Mouse (Mus musculus) kidney, embryonic 15.5 days (tissue): ENCODE data around the gene Lrpap1. TPM values are rescaled to one million over a fixed set of nuclear protein-coding genes. Genes with fewer than 3 reads are reported as not detected.

Experiments
- ATAC-seq: fragments of 200-750 bp; cut with Nextera tagmentation; replicated peaks from 2 replicates; pipeline ENCODE4 v1.8.0; 2017; ENCODE audit warnings: moderate TSS enrichment; ENCODE audit not compliant: low FRiP score
- H3K27ac ChIP-seq: fragments of 300-500 bp; sonication (generic); 2 replicates; pipeline ENCODE4 v1.5.1; 2015; ENCODE audit warnings: mild to moderate bottlenecking, inconsistent platforms
- H3K27me3 ChIP-seq: fragments of 300-500 bp; sonication (generic); 2 replicates; pipeline ENCODE4 v1.6.1; 2015; ENCODE audit warnings: inconsistent platforms
- H3K36me3 ChIP-seq: fragments of 300-500 bp; sonication (generic); 2 replicates; pipeline ENCODE4 v1.6.1; 2015; ENCODE audit warnings: inconsistent platforms
- H3K4me1 ChIP-seq: fragments of 300-500 bp; sonication (generic); 2 replicates; pipeline ENCODE4 v1.6.1; 2015; ENCODE audit warnings: inconsistent platforms
- H3K4me2 ChIP-seq: fragments of 300-500 bp; sonication (generic); 2 replicates; pipeline ENCODE4 v1.6.1; 2015; ENCODE audit warnings: moderate library complexity, mild to moderate bottlenecking, inconsistent platforms
- H3K4me3 ChIP-seq: fragments of 300-500 bp; sonication (generic); replicated peaks from 2 replicates; pipeline ENCODE4 v1.5.1; 2015; ENCODE audit warnings: mild to moderate bottlenecking, inconsistent platforms
- H3K9ac ChIP-seq: fragments of 300-500 bp; sonication (generic); 2 replicates; pipeline ENCODE4 v1.6.1; 2015; ENCODE audit warnings: mild to moderate bottlenecking, inconsistent platforms
- H3K9me3 ChIP-seq: fragments of 300-500 bp; sonication (generic); replicated peaks from 2 replicates; pipeline ENCODE4 v1.6.1; 2016; ENCODE audit warnings: inconsistent platforms
- WGBS: fragments of 180-500 bp; shearing (Covaris S2); methylation state at CpG from one replicate; pipeline ENCODE4 v1.1.7; 2015; ENCODE audit warnings: mixed read lengths; 5-methylcytosine and 5-hydroxymethylcytosine counted together
- polyA plus RNA-seq: library from polyadenylated mRNA; unstranded; fragments of >200 nt; fragmentation: Nextera tagmentation; extraction: Ambion mirVana; gene quantifications from 2 replicates; pipeline ENCODE4 v1.2.1, GENCODE M21; 2015

Gene Lrpap1
- polyA plus RNA-seq, 1 experiment from 2014 or later = 196 TPM

GRCm38 (mm10) chr5:35043110-35043451 lies 62.5 kb downstream of the Lrpap1 start:
- peak; percentile 73; the same call in 1 of the 2 replicates for ATAC-seq
- H3K36me3 ChIP-seq = no peaks in the 10 kb centered on the region
- no peaks in the 10 kb centered on the region for H3K27me3 ChIP-seq
- H3K4me3 ChIP-seq = no peak overlapping the region
- no peak overlapping the region for H3K9ac ChIP-seq
- H3K27ac ChIP-seq = no peak overlapping the region
- peaks cover 21% of the 10 kb centered on the region for H3K4me1 ChIP-seq
- no peak overlapping the region for H3K4me2 ChIP-seq
- H3K9me3 ChIP-seq = no peaks in the 10 kb centered on the region
- WGBS = 24% methylated on average over 1 of the region's 1 CpGs

DNA sequence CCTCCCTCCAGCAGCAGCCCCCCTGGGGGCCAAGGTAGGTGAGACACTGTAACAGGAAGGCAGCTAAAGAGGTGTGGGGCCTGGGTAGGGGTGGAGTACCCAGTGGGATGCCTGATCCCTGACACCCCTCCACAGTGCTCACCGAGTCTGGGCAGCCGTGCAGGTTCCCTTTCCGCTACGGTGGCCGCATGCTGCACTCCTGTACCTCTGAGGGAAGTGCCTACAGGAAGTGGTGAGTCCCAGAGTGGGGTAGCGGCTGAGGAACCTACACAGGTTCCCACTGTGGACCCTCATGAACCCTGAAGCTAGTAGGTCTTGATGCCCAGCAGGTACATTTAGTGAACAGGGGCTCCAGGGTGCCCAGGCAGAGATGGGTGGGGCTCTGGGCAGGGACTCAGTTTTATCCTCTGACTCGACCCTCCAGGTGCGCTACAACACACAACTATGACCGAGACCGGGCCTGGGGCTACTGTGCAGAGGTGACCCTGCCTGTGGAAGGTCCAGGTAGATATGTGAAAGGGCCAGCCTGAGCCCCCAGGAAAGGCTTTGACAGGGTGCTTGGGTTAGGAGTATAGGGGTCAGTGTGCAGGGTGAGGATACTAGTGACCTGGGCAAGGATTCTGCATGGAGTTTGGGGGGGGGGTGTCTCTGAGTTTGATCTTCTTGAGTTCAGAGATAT lies 63.0 kb downstream of the Lrpap1 start:
- H3K4me1 ChIP-seq = peaks cover 21% of the 10 kb centered on the region
- ATAC-seq = 0 out of 2 replicates have a peak, but pooled peaks have one; percentile 10
- no peak overlapping the region for H3K4me3 ChIP-seq
- H3K9me3 ChIP-seq = no peaks in the 10 kb centered on the region
- H3K4me2 ChIP-seq = no peak overlapping the region
- no peak overlapping the region for H3K9ac ChIP-seq
- 63% methylated on average over 10 of the region's 10 CpGs for WGBS
- H3K27me3 ChIP-seq = no peaks in the 10 kb centered on the region
- H3K36me3 ChIP-seq = no peaks in the 10 kb centered on the region
- no peak overlapping the region for H3K27ac ChIP-seq

Other genes with a start within 250 kb of the Lrpap1 start
- gene Msantd1, start 197.8 kb downstream of the Lrpap1 start, polyA plus RNA-seq = 0.42 and 0.68 TPM in 2 replicates
- 30.2 and 35.2 TPM in 2 replicates for gene Rgs12, start 156.3 kb downstream of the Lrpap1 start, polyA plus RNA-seq
- 2.6 and 3.6 TPM in 2 replicates for gene Hgfac, start 64.3 kb downstream of the Lrpap1 start, polyA plus RNA-seq
- 1.1 TPM in 2 replicates for gene Dok7, start 49.0 kb downstream of the Lrpap1 start, polyA plus RNA-seq
- gene Adra2c, start 172.6 kb upstream of the Lrpap1 start, polyA plus RNA-seq = 0.40 and 0.41 TPM in 2 replicates